Mouse (Mus musculus): ENCODE data around the gene Hnrnpdl. TPM values are rescaled to one million over a fixed set of nuclear protein-coding genes. Genes with fewer than 3 reads are reported as not detected.

Hnrnpdl gene
- polyA plus RNA-seq, 1 experiment from 2014 or later = 271 TPM

- DNase-seq (ENCODE audit: low spot score) (no peak), ATAC-seq (ENCODE audit: insufficient read depth, low FRiP score, low TSS enrichment) (no peak)
- no peak overlapping the region for H3K4me3 ChIP-seq (ENCODE audit: low read depth, low read length)
- H3K4me2 ChIP-seq (ENCODE audit: low read depth) = no peak overlapping the region
- no peaks in the 10 kb centered on the region for H3K27me3 ChIP-seq (ENCODE audit: control insufficient read depth, insufficient read depth, low read length)
- no peaks in the 10 kb centered on the region for H3K36me3 ChIP-seq (ENCODE audit: control insufficient read depth, insufficient read depth, low read length)
- WGBS = 89% methylated on average over 6 of the region's 6 CpGs
- no peaks in the 10 kb centered on the region for H3K9me3 ChIP-seq (ENCODE audit: control insufficient read depth, low read length)
- H3K9ac ChIP-seq (ENCODE audit: low read length) = no peak overlapping the region
- H3K27ac ChIP-seq (ENCODE audit: low read depth, low read length) = no peak overlapping the region
- H3K4me1 ChIP-seq (ENCODE audit: control insufficient read depth, insufficient read depth, low read length) = no peaks in the 10 kb centered on the region
These were observed 33.6 kb downstream of the Hnrnpdl start for GRCm38 (mm10) chr5:100005896-100006295.

- no peaks in the 10 kb centered on the region for H3K36me3 ChIP-seq (ENCODE audit: control insufficient read depth, insufficient read depth, low read length)
- no peaks in the 10 kb centered on the region for H3K4me1 ChIP-seq (ENCODE audit: control insufficient read depth, insufficient read depth, low read length)
- no peak overlapping the region for H3K4me2 ChIP-seq (ENCODE audit: low read depth)
- no peak overlapping the region for H3K27ac ChIP-seq (ENCODE audit: low read depth, low read length)
- H3K4me3 ChIP-seq (ENCODE audit: low read depth, low read length) = no peak overlapping the region
- no peak for DNase-seq (ENCODE audit: low spot score)
- no peaks in the 10 kb centered on the region for H3K27me3 ChIP-seq (ENCODE audit: control insufficient read depth, insufficient read depth, low read length)
- H3K9ac ChIP-seq (ENCODE audit: low read length) = no peak overlapping the region
- H3K9me3 ChIP-seq (ENCODE audit: control insufficient read depth, low read length) = no peaks in the 10 kb centered on the region
- 72% methylated on average over 3 of the region's 3 CpGs for WGBS
- ATAC-seq (ENCODE audit: insufficient read depth, low FRiP score, low TSS enrichment) = no peak
These were observed 34.0 kb downstream of the Hnrnpdl start for GRCm38 (mm10) chr5:100005431-100005830.

- 89% methylated on average over 4 of the region's 4 CpGs for WGBS
These were observed 35.6 kb downstream of the Hnrnpdl start for GRCm38 (mm10) chr5:100003895-100004294.

GRCm38 (mm10) chr5:100000500-100000899 lies 39.0 kb downstream of the Hnrnpdl start:
- no peak overlapping the region for H3K27ac ChIP-seq (ENCODE audit: low read depth, low read length)
- DNase-seq (ENCODE audit: low spot score) (no peak), ATAC-seq (ENCODE audit: insufficient read depth, low FRiP score, low TSS enrichment) (no peak)
- H3K9me3 ChIP-seq (ENCODE audit: control insufficient read depth, low read length) = no peaks in the 10 kb centered on the region
- H3K4me2 ChIP-seq (ENCODE audit: low read depth) = no peak overlapping the region
- WGBS = 43% methylated on average over 6 of the region's 8 CpGs
- H3K9ac ChIP-seq (ENCODE audit: low read length) = no peak overlapping the region
- no peak overlapping the region for H3K4me3 ChIP-seq (ENCODE audit: low read depth, low read length)
- H3K27me3 ChIP-seq (ENCODE audit: control insufficient read depth, insufficient read depth, low read length) = no peaks in the 10 kb centered on the region
- no peaks in the 10 kb centered on the region for H3K36me3 ChIP-seq (ENCODE audit: control insufficient read depth, insufficient read depth, low read length)
- H3K4me1 ChIP-seq (ENCODE audit: control insufficient read depth, insufficient read depth, low read length) = no peaks in the 10 kb centered on the region

More at GRCm38 (mm10) chr5:100003895-100004294, 35.6 kb downstream of the Hnrnpdl start:
- no peaks in the 10 kb centered on the region for H3K9me3 ChIP-seq (ENCODE audit: control insufficient read depth, low read length)
- H3K9ac ChIP-seq (ENCODE audit: low read length) = no peak overlapping the region
- no peak overlapping the region for H3K4me3 ChIP-seq (ENCODE audit: low read depth, low read length)
- no peak overlapping the region for H3K4me2 ChIP-seq (ENCODE audit: low read depth)
- no peaks in the 10 kb centered on the region for H3K27me3 ChIP-seq (ENCODE audit: control insufficient read depth, insufficient read depth, low read length)
- DNase-seq (ENCODE audit: low spot score) = no peak
- ATAC-seq (ENCODE audit: insufficient read depth, low FRiP score, low TSS enrichment) = no peak
- H3K4me1 ChIP-seq (ENCODE audit: control insufficient read depth, insufficient read depth, low read length) = no peaks in the 10 kb centered on the region
- H3K27ac ChIP-seq (ENCODE audit: low read depth, low read length) = no peak overlapping the region
- H3K36me3 ChIP-seq (ENCODE audit: control insufficient read depth, insufficient read depth, low read length) = no peaks in the 10 kb centered on the region

GRCm38 (mm10) chr5:100000048-100000447 lies 39.4 kb downstream of the Hnrnpdl start:
- DNase-seq (ENCODE audit: low spot score) = no peak
- WGBS = 76% methylated on average over 7 of the region's 7 CpGs
- no peaks in the 10 kb centered on the region for H3K36me3 ChIP-seq (ENCODE audit: control insufficient read depth, insufficient read depth, low read length)
- H3K9ac ChIP-seq (ENCODE audit: low read length) = no peak overlapping the region
- no peaks in the 10 kb centered on the region for H3K9me3 ChIP-seq (ENCODE audit: control insufficient read depth, low read length)
- H3K27me3 ChIP-seq (ENCODE audit: control insufficient read depth, insufficient read depth, low read length) = no peaks in the 10 kb centered on the region
- no peak overlapping the region for H3K27ac ChIP-seq (ENCODE audit: low read depth, low read length)
- no peak overlapping the region for H3K4me2 ChIP-seq (ENCODE audit: low read depth)
- no peak for ATAC-seq (ENCODE audit: insufficient read depth, low FRiP score, low TSS enrichment)
- H3K4me3 ChIP-seq (ENCODE audit: low read depth, low read length) = no peak overlapping the region
- H3K4me1 ChIP-seq (ENCODE audit: control insufficient read depth, insufficient read depth, low read length) = no peaks in the 10 kb centered on the region

GRCm38 (mm10) chr5:99994680-99995079 lies 44.8 kb downstream of the Hnrnpdl start:
- Histone ChIP-seq H3K4me1 (ENCODE audit: control insufficient read depth, insufficient read depth, low read length) (no peaks in the 10 kb centered on the region), H3K4me3 (ENCODE audit: low read depth, low read length) (no peak overlapping the region), H3K27me3 (ENCODE audit: control insufficient read depth, insufficient read depth, low read length) (no peaks in the 10 kb centered on the region), H3K36me3 (ENCODE audit: control insufficient read depth, insufficient read depth, low read length) (no peaks in the 10 kb centered on the region), H3K4me2 (ENCODE audit: low read depth) (no peak overlapping the region), H3K9me3 (ENCODE audit: control insufficient read depth, low read length) (no peaks in the 10 kb centered on the region), H3K9ac (ENCODE audit: low read length) (no peak overlapping the region), H3K27ac (ENCODE audit: low read depth, low read length) (no peak overlapping the region)
- DNase-seq (ENCODE audit: low spot score) = no peak
- ATAC-seq (ENCODE audit: insufficient read depth, low FRiP score, low TSS enrichment) = no peak
- 89% methylated on average over 3 of the region's 3 CpGs for WGBS

GRCm38 (mm10) chr5:99994166-99994565 lies 45.3 kb downstream of the Hnrnpdl start:
- H3K4me2 ChIP-seq (ENCODE audit: low read depth) = no peak overlapping the region
- no peaks in the 10 kb centered on the region for H3K9me3 ChIP-seq (ENCODE audit: control insufficient read depth, low read length)
- 79% methylated on average over 3 of the region's 3 CpGs for WGBS
- H3K27me3 ChIP-seq (ENCODE audit: control insufficient read depth, insufficient read depth, low read length) = no peaks in the 10 kb centered on the region
- H3K9ac ChIP-seq (ENCODE audit: low read length) = no peak overlapping the region
- H3K27ac ChIP-seq (ENCODE audit: low read depth, low read length) = no peak overlapping the region
- ATAC-seq (ENCODE audit: insufficient read depth, low FRiP score, low TSS enrichment) (no peak), DNase-seq (ENCODE audit: low spot score) (no peak)
- no peaks in the 10 kb centered on the region for H3K4me1 ChIP-seq (ENCODE audit: control insufficient read depth, insufficient read depth, low read length)
- H3K4me3 ChIP-seq (ENCODE audit: low read depth, low read length) = no peak overlapping the region
- no peaks in the 10 kb centered on the region for H3K36me3 ChIP-seq (ENCODE audit: control insufficient read depth, insufficient read depth, low read length)

Other genes with a start within 250 kb of the Hnrnpdl start
- gene Vamp9, start 133.4 kb downstream of the Hnrnpdl start, polyA plus RNA-seq (2014; fragmentation: Nextera tagmentation; extraction: Ambion mirVana) = not detected in 2 replicates
- gene Hnrnpd, start 60.7 kb downstream of the Hnrnpdl start, polyA plus RNA-seq (2014; fragmentation: Nextera tagmentation; extraction: Ambion mirVana) = 277 and 289 TPM in 2 replicates
- 2.1 and 2.2 TPM in 2 replicates for gene 4930524J08Rik, start 60.6 kb downstream of the Hnrnpdl start, polyA plus RNA-seq (2014; fragmentation: Nextera tagmentation; extraction: Ambion mirVana)
- 48.2 and 48.5 TPM in 2 replicates for gene Enoph1, start 321 bp upstream of the Hnrnpdl start, polyA plus RNA-seq (2014; fragmentation: Nextera tagmentation; extraction: Ambion mirVana)
- gene Tmem150c, start 120.1 kb upstream of the Hnrnpdl start, polyA plus RNA-seq (2014; fragmentation: Nextera tagmentation; extraction: Ambion mirVana) = 3.4 and 4.5 TPM in 2 replicates

Measured in neural tube, embryonic 11.5 days (tissue).